Mouse (Mus musculus) ES-Bruce4 (cell line): ENCODE data around the gene Rwdd3. TPM values are rescaled to one million over a fixed set of nuclear protein-coding genes. Genes with fewer than 3 reads are reported as not detected.

Experiments
- H3K27ac ChIP-seq: 2 replicates; pipeline ENCODE4 v1.5.1; 2012; ENCODE audit warnings: low read length, inconsistent platforms; ENCODE audit not compliant: insufficient read depth
- H3K27me3 ChIP-seq: 2 replicates; pipeline ENCODE4 v1.6.1; 2012; ENCODE audit warnings: mild to moderate bottlenecking, low read length, inconsistent platforms; ENCODE audit not compliant: control insufficient read depth, poor library complexity, insufficient read depth, severe bottlenecking
- H3K36me3 ChIP-seq: 2 replicates; pipeline ENCODE4 v1.6.1; 2012; ENCODE audit warnings: inconsistent platforms, mild to moderate bottlenecking, low read length, moderate library complexity; ENCODE audit not compliant: control insufficient read depth, poor library complexity, insufficient read depth, severe bottlenecking
- H3K4me1 ChIP-seq: one replicate; pipeline ENCODE4 v1.8.1; 2011; ENCODE audit warnings: low read length; ENCODE audit not compliant: control insufficient read depth, insufficient read depth
- H3K4me3 ChIP-seq: 2 replicates; pipeline ENCODE4 v1.5.1; 2011; ENCODE audit warnings: low read depth, mild to moderate bottlenecking, low read length
- H3K9ac ChIP-seq: 2 replicates; pipeline ENCODE4 v1.6.1; 2012; ENCODE audit warnings: low read depth, mild to moderate bottlenecking, inconsistent platforms; ENCODE audit not compliant: poor library complexity, severe bottlenecking
- H3K9me3 ChIP-seq: replicated peaks from 2 replicates; pipeline ENCODE4 v1.6.1; 2012; ENCODE audit warnings: mild to moderate bottlenecking, low read length, inconsistent platforms; ENCODE audit not compliant: control insufficient read depth, poor library complexity, insufficient read depth, severe bottlenecking
- CTCF ChIP-seq: IDR thresholded peaks from one replicate; pipeline ENCODE4 v1.8.1; 2011; ENCODE audit warnings: low read depth, low read length
- EP300 ChIP-seq: IDR thresholded peaks from 2 replicates; pipeline ENCODE4 v1.6.1; 2011; ENCODE audit warnings: low read depth, low read length; ENCODE audit not compliant: insufficient read depth
- POLR2A ChIP-seq: IDR thresholded peaks from one replicate; pipeline ENCODE4 v1.8.1; 2011; ENCODE audit warnings: low read length; ENCODE audit not compliant: insufficient read depth
- polyA plus RNA-seq: library from polyadenylated mRNA; stranded (reverse); fragments of >200 nt; gene quantifications from 2 replicates; pipeline ENCODE4 v1.2.4, GENCODE M21; 2011; ENCODE audit warnings: low read depth; ENCODE audit not compliant: missing spikeins, insufficient read depth, insufficient read length

The Rwdd3 gene
- polyA plus RNA-seq, 1 experiment: 8.1 TPM

- no peak overlapping the region for H3K27ac ChIP-seq
- no peak overlapping the region for H3K9ac ChIP-seq
- TF ChIP-seq CTCF (no peak), EP300 (no peak), POLR2A (no peak)
- no peaks in the 10 kb centered on the region for H3K9me3 ChIP-seq
- H3K36me3 ChIP-seq: no peaks in the 10 kb centered on the region
- no peaks in the 10 kb centered on the region; the same call in none of the 2 replicates for H3K27me3 ChIP-seq
- H3K4me3 ChIP-seq: no peak overlapping the region
- H3K4me1 ChIP-seq: peaks cover 3% of the 10 kb centered on the region
Observed at GRCm38 (mm10) chr3:121202638-121203037, 31.1 kb upstream of the Rwdd3 start.

- H3K36me3 ChIP-seq: no peaks in the 10 kb centered on the region
- H3K4me3 ChIP-seq: no peak overlapping the region
- H3K27me3 ChIP-seq: no peaks in the 10 kb centered on the region; the same call in none of the 2 replicates
- no peaks in the 10 kb centered on the region for H3K9me3 ChIP-seq
- no peak overlapping the region for H3K27ac ChIP-seq
- TF ChIP-seq EP300: no peak
- no peak for TF ChIP-seq POLR2A
- no peak for TF ChIP-seq CTCF
- H3K9ac ChIP-seq: no peak overlapping the region
- H3K4me1 ChIP-seq: peaks cover 3% of the 10 kb centered on the region
Observed at GRCm38 (mm10) chr3:121201012-121201747, 29.7 kb upstream of the Rwdd3 start.

GRCm38 (mm10) chr3:121189199-121189598, 17.7 kb upstream of the Rwdd3 start:
- H3K27me3 ChIP-seq: no peaks in the 10 kb centered on the region
- H3K4me3 ChIP-seq: no peak overlapping the region
- TF ChIP-seq CTCF: no peak
- H3K9ac ChIP-seq: no peak overlapping the region
- no peaks in the 10 kb centered on the region for H3K36me3 ChIP-seq
- H3K9me3 ChIP-seq: peaks cover 3% of the 10 kb centered on the region; the same call in 1 of the 2 replicates
- H3K27ac ChIP-seq: no peak overlapping the region
- H3K4me1 ChIP-seq: no peaks in the 10 kb centered on the region

GRCm38 (mm10) chr3:121187510-121187909, 16.0 kb upstream of the Rwdd3 start:
- Histone ChIP-seq H3K4me3 (no peak overlapping the region), H3K27ac (no peak overlapping the region), H3K36me3 (no peaks in the 10 kb centered on the region), H3K4me1 (no peaks in the 10 kb centered on the region), H3K9me3 (peaks cover 3% of the 10 kb centered on the region; the same call in 1 of the 2 replicates), H3K9ac (no peak overlapping the region), H3K27me3 (no peaks in the 10 kb centered on the region)
- TF ChIP-seq CTCF (no peak), EP300 (no peak), POLR2A (no peak)

GRCm38 (mm10) chr3:121186925-121187324, 15.4 kb upstream of the Rwdd3 start:
- H3K4me1 ChIP-seq: no peaks in the 10 kb centered on the region

GRCm38 (mm10) chr3:121185197-121185596, 13.7 kb upstream of the Rwdd3 start:
- Histone ChIP-seq H3K36me3 (no peaks in the 10 kb centered on the region), H3K9ac (no peak overlapping the region), H3K27ac (no peak overlapping the region), H3K9me3 (peaks cover 3% of the 10 kb centered on the region; the same call in 1 of the 2 replicates), H3K4me3 (no peak overlapping the region), H3K4me1 (no peaks in the 10 kb centered on the region), H3K27me3 (no peaks in the 10 kb centered on the region)
- TF ChIP-seq POLR2A (no peak), EP300 (no peak), CTCF (no peak)

More at GRCm38 (mm10) chr3:121186925-121187324, 15.4 kb upstream of the Rwdd3 start:
- Histone ChIP-seq H3K9me3 (peaks cover 3% of the 10 kb centered on the region; the same call in 1 of the 2 replicates), H3K4me3 (no peak overlapping the region), H3K27me3 (no peaks in the 10 kb centered on the region), H3K9ac (no peak overlapping the region), H3K36me3 (no peaks in the 10 kb centered on the region), H3K27ac (no peak overlapping the region)
- TF ChIP-seq EP300 (no peak), CTCF (no peak), POLR2A (no peak)
